ENCODE assay signal across 23 mouse cellular contexts in the genomic region with DNA sequence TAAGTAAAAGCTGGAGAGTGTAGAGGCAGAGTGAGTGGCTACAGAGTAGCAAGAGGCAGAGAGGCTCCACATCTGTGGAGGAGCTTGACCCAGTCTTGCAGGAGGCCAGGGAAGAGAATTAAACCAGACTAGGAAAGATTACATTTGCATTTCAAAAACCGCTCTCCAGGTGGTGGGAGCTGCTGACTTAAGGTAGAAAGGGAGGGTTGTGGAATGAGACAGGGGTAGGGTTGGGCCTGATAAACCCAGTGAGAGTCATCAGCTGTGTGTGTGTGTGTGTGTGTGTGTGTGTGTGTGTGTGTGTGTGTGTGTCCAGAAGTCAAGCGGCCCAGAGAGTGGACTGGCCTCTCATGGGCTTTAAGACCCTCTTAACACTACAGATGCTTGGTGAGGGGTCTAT. TPM values are rescaled to one million over a fixed set of nuclear protein-coding genes. Genes with fewer than 3 reads are reported as not detected.
DNase-seq lines count a peak whose midpoint lies in the region; ATAC-seq lines count a peak whose summit lies in the region.
"Had no signal": no experiment of that assay in that cellular context is flagged by ENCODE, and none has a peak within 500 bp of the region (broad histone marks: within the 10 kb centered on the region; RNA-seq: fewer than 3 reads in every experiment).

No protein-coding gene starts in this region.

- WGBS in forebrain, embryonic 13.5 days, result 7% methylated on average over 1 of the region's 2 CpGs
- WGBS in forebrain, embryonic 16.5 days, result 12% methylated on average over 2 of the region's 2 CpGs
- 38% methylated on average over 2 of the region's 2 CpGs for WGBS in limb, embryonic 12.5 days
- 50% methylated on average over 2 of the region's 2 CpGs for WGBS in limb, embryonic 10.5 days
- WGBS in stomach, embryonic 16.5 days, result 49% methylated on average over 2 of the region's 2 CpGs
- WGBS in liver, embryonic 12.5 days (ENCODE audit: insufficient replicate concordance), result 35% methylated on average over 2 of the region's 2 CpGs

- 0 out of 2 replicates have a peak overlapping the region, but pooled peaks have one; percentile 10 for H3K27ac ChIP-seq in forebrain, embryonic 13.5 days
- no peak overlapping the region for H3K27ac ChIP-seq in forebrain, embryonic 16.5 days (ENCODE audit: low read length)
- H3K27ac ChIP-seq in limb, embryonic 12.5 days, result no peak overlapping the region
- H3K27ac ChIP-seq in limb, embryonic 10.5 days, result no peak overlapping the region
- H3K27ac ChIP-seq in stomach, embryonic 16.5 days (ENCODE audit: low read length), result peak overlapping the region; percentile 34; the same call in 1 of the 2 replicates
- H3K27ac ChIP-seq in liver, embryonic 12.5 days, result no peak overlapping the region
- H3K27ac ChIP-seq: heart, adult 2 months; limb, embryonic 15.5 days had no signal

- no peak for DNase-seq in limb, embryonic 10.5 days (ENCODE audit: low spot score)
- peak; percentile 65 for DNase-seq in WW6 (ENCODE audit: low read depth, low spot score)
- no peak for DNase-seq in spleen, adult 12 weeks (ENCODE audit: low spot score)
- DNase-seq: cerebellum, adult 11 months; cerebellum, postnatal 25 days; gastrocnemius, postnatal 10 days; heart, adult 2 months; kidney, adult 8-10 months; kidney, postnatal 25 days; layer of hippocampus, adult 9-11 months; liver, postnatal 0 days; lung, postnatal 36 days; spleen, adult 18-20 months; thymus, postnatal 25 days had no signal

- peaks cover 17% of the 10 kb centered on the region for H3K4me1 ChIP-seq in forebrain, embryonic 13.5 days
- H3K4me1 ChIP-seq in forebrain, embryonic 16.5 days (replicated peaks; ENCODE audit: control insufficient read depth, insufficient read depth, low read length), result peaks cover 16% of the 10 kb centered on the region
- H3K4me1 ChIP-seq in limb, embryonic 12.5 days (replicated peaks), result peaks cover 22% of the 10 kb centered on the region
- H3K4me1 ChIP-seq in limb, embryonic 10.5 days, result peaks cover 23% of the 10 kb centered on the region
- H3K4me1 ChIP-seq in stomach, embryonic 16.5 days (ENCODE audit: control insufficient read depth, insufficient read depth, low read length), result peaks cover 18% of the 10 kb centered on the region
- H3K4me1 ChIP-seq in liver, embryonic 12.5 days, result peaks cover 13% of the 10 kb centered on the region

- H3K36me3 ChIP-seq in forebrain, embryonic 13.5 days (ENCODE audit: poor library complexity, severe bottlenecking), result no peaks in the 10 kb centered on the region
- no peaks in the 10 kb centered on the region for H3K36me3 ChIP-seq in forebrain, embryonic 16.5 days (ENCODE audit: control insufficient read depth, insufficient read depth)
- H3K36me3 ChIP-seq in limb, embryonic 12.5 days, result no peaks in the 10 kb centered on the region
- H3K36me3 ChIP-seq in limb, embryonic 10.5 days, result no peaks in the 10 kb centered on the region
- H3K36me3 ChIP-seq in stomach, embryonic 16.5 days (ENCODE audit: control insufficient read depth, insufficient read depth, low read length), result no peaks in the 10 kb centered on the region
- no peaks in the 10 kb centered on the region for H3K36me3 ChIP-seq in liver, embryonic 12.5 days
- H3K36me3 ChIP-seq: limb, embryonic 15.5 days had no signal

- H3K27me3 ChIP-seq in forebrain, embryonic 13.5 days, result peaks cover 28% of the 10 kb centered on the region
- H3K27me3 ChIP-seq in forebrain, embryonic 16.5 days (replicated peaks; ENCODE audit: control insufficient read depth, insufficient read depth, low read length), result peaks cover 2% of the 10 kb centered on the region; the same call in 1 of the 2 replicates
- peaks cover 49% of the 10 kb centered on the region for H3K27me3 ChIP-seq in limb, embryonic 12.5 days
- peaks cover 60% of the 10 kb centered on the region for H3K27me3 ChIP-seq in limb, embryonic 10.5 days (ENCODE audit: low read depth, poor library complexity, severe bottlenecking)
- H3K27me3 ChIP-seq in stomach, embryonic 16.5 days (ENCODE audit: control insufficient read depth, insufficient read depth, low read length), result 0 out of 2 replicates have a peak, but pooled peaks cover 4% of the 10 kb centered on the region
- peaks cover 71% of the 10 kb centered on the region for H3K27me3 ChIP-seq in liver, embryonic 12.5 days (replicated peaks)
- H3K27me3 ChIP-seq: Patski had no signal

- no peak overlapping the region for H3K4me2 ChIP-seq in forebrain, embryonic 13.5 days
- no peak overlapping the region for H3K4me2 ChIP-seq in forebrain, embryonic 16.5 days (ENCODE audit: low read length)
- no peak overlapping the region for H3K4me2 ChIP-seq in limb, embryonic 12.5 days
- no peak overlapping the region for H3K4me2 ChIP-seq in stomach, embryonic 16.5 days (ENCODE audit: low read depth, low read length)
- H3K4me2 ChIP-seq in liver, embryonic 12.5 days, result no peak overlapping the region
- H3K4me2 ChIP-seq: limb, embryonic 15.5 days had no signal

- no peak for ATAC-seq in forebrain, embryonic 13.5 days
- ATAC-seq in forebrain, embryonic 16.5 days, result no peak
- no peak for ATAC-seq in limb, embryonic 12.5 days (ENCODE audit: insufficient number of reproducible peaks, insufficient read depth, low FRiP score, low TSS enrichment, low read depth)
- ATAC-seq in stomach, embryonic 16.5 days (ENCODE audit: insufficient read depth, low FRiP score), result no peak
- no peak for ATAC-seq in liver, embryonic 12.5 days
- ATAC-seq: inflammation-experienced regulatory T-cells, adult 6 months; liver, postnatal 0 days; Patski had no signal

- no peak overlapping the region for H3K4me3 ChIP-seq in forebrain, embryonic 13.5 days
- H3K4me3 ChIP-seq in forebrain, embryonic 16.5 days (replicated peaks; ENCODE audit: low read length), result no peak overlapping the region
- H3K4me3 ChIP-seq in limb, embryonic 12.5 days (replicated peaks), result no peak overlapping the region
- H3K4me3 ChIP-seq in limb, embryonic 10.5 days, result no peak overlapping the region
- no peak overlapping the region for H3K4me3 ChIP-seq in stomach, embryonic 16.5 days (replicated peaks; ENCODE audit: low read length)
- H3K4me3 ChIP-seq in liver, embryonic 12.5 days, result no peak overlapping the region
- H3K4me3 ChIP-seq: erythroblast, embryonic 14.5 days; heart, adult 2 months; limb, embryonic 15.5 days had no signal

- no peaks in the 10 kb centered on the region for H3K9me3 ChIP-seq in forebrain, embryonic 13.5 days (replicated peaks)
- no peaks in the 10 kb centered on the region for H3K9me3 ChIP-seq in forebrain, embryonic 16.5 days (ENCODE audit: control insufficient read depth, low read length)
- no peaks in the 10 kb centered on the region for H3K9me3 ChIP-seq in limb, embryonic 12.5 days
- H3K9me3 ChIP-seq in limb, embryonic 10.5 days (replicated peaks), result no peaks in the 10 kb centered on the region
- H3K9me3 ChIP-seq in stomach, embryonic 16.5 days (replicated peaks; ENCODE audit: control insufficient read depth, low read length), result no peaks in the 10 kb centered on the region
- H3K9me3 ChIP-seq in liver, embryonic 12.5 days (replicated peaks), result no peaks in the 10 kb centered on the region
- H3K9me3 ChIP-seq: limb, embryonic 15.5 days had no signal

- no peak overlapping the region for H3K9ac ChIP-seq in forebrain, embryonic 13.5 days
- H3K9ac ChIP-seq in forebrain, embryonic 16.5 days (replicated peaks; ENCODE audit: low read depth, low read length), result no peak overlapping the region
- H3K9ac ChIP-seq in limb, embryonic 12.5 days (replicated peaks), result 0 out of 2 replicates have a peak overlapping the region, but pooled peaks have one; percentile 2
- H3K9ac ChIP-seq in stomach, embryonic 16.5 days (ENCODE audit: low read length), result peak overlapping the region; percentile 37; the same call in 1 of the 2 replicates
- H3K9ac ChIP-seq in liver, embryonic 12.5 days, result no peak overlapping the region
- H3K9ac ChIP-seq: limb, embryonic 15.5 days; liver, postnatal 0 days had no signal

RNA-seq across cellular contexts. Expression of gene Epb41l1, which starts 4.9 kb away (rescaled TPM):
- 5.3 and 7.1 TPM in 2 replicates for polyA plus RNA-seq in forebrain, embryonic 13.5 days (2015; fragmentation: Nextera tagmentation; extraction: Ambion mirVana)
- 10.7 and 15.5 TPM in 2 replicates for polyA plus RNA-seq in forebrain, embryonic 16.5 days (2015; fragmentation: Nextera tagmentation; extraction: Ambion mirVana)
- 2.5 and 2.6 TPM in 2 replicates for polyA plus RNA-seq in limb, embryonic 12.5 days (2016; fragmentation: Nextera tagmentation; extraction: Ambion mirVana)
- 0.46 and 1.1 TPM in 2 replicates for polyA plus RNA-seq in limb, embryonic 10.5 days (2016; fragmentation: Nextera tagmentation; extraction: Ambion mirVana)
- 3.0 and 3.1 TPM in 2 replicates for polyA plus RNA-seq in stomach, embryonic 16.5 days (2015; fragmentation: Nextera tagmentation; extraction: Ambion mirVana)
- polyA plus RNA-seq in liver, embryonic 12.5 days (2016; fragmentation: Nextera tagmentation; extraction: Ambion mirVana), result 0.75 and 1.0 TPM in 2 replicates

Comparison
In these comparisons a context has a peak if more than half of its experiments do, and no peak if none do; other contexts are left out.
1. H3K27ac ChIP-seq: peak in forebrain, embryonic 13.5 days (single experiment) and stomach, embryonic 16.5 days (single experiment); none in forebrain, embryonic 16.5 days (single experiment), limb, embryonic 12.5 days (single experiment), limb, embryonic 10.5 days (single experiment) and liver, embryonic 12.5 days (single experiment).
2. H3K9ac ChIP-seq: peak in limb, embryonic 12.5 days (single experiment) and stomach, embryonic 16.5 days (single experiment); none in forebrain, embryonic 13.5 days (single experiment), forebrain, embryonic 16.5 days (single experiment) and liver, embryonic 12.5 days (single experiment).